Mouse (Mus musculus) left cerebral cortex, adult 18-20 months (tissue): Measurements from ENCODE around the gene Casp9. TPM values are rescaled to one million over a fixed set of nuclear protein-coding genes. Genes with fewer than 3 reads are reported as not detected.

Source experiments
- DNase-seq, 2 experiments: peaks; one replicate each; pipeline ENCODE4 v3.0.0; 2021 to 2022; ENCODE audit warnings: low spot score in 2 of 2, mixed read lengths in 1 of 2
- total RNA-seq, 2 experiments: library from RNA; stranded (reverse); gene quantifications; 2 replicates each; pipeline ENCODE4 v1.2.3; 2021

The Casp9 gene
- total RNA-seq, 2 experiments from 2014 or later = 26.4 to 28.5 TPM

DNA sequence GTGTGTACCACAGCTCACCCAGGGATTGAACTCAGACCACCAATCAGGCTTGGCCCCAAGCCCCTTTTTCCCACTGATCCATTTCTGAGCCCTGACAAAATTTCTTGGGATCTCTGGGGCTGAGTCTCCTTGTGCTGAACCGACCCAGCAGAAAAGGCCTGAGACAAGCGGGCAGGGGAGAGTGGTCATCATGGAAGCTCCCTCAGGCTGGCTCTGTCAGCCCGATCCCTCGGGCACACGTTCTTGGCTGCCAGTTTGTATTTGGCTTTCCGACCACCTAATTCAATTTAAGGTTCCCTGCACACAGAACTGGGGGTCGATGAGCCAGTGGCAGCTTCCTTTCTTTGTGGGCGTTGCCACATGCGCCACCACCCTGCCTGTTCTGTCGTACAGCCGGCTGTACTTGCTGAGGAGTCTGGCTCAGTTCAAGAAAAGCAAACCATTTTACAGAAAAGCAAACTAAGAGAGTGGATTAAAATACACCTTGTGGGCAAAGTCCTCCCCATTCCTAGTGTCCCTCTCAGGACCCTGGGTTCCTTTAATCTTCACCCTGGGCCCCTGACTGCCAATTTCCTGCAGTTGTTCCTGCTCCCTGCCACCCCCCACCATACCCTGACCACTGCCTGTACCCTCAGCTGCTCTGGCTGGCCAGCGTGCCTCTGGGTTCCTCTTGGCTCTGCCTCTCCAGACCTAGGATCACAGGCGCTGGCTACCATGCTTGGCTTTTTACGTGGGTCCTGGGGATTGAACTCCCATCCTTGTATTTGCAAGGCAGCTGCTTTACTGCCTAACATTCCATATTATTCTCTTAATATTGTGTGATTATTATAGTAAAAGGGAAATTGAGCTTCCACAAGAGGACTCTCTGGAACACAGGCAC lies 23.6 kb downstream of the Casp9 start:
- no peak for DNase-seq

DNA sequence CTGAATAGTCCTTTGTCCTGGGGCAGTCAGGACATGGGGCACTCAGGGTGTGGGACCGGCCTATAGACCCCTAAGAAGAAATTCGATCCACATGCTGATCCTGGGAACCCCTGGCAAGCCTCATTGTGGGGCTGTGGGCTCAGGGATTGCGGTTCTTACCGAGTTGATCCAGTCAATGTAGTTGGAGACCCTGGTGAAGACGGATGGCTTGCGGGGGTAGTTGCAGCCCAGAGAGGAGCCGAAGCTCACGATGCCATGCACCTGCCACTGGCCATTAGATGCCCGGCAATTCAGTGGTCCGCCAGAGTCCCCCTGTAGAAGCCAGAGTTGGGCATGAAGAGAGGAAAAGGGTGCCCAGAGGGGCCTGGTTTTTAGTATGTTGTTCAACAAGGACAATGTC lies 24.3 kb downstream of the Casp9 start:
- DNase-seq = no peak

DNA sequence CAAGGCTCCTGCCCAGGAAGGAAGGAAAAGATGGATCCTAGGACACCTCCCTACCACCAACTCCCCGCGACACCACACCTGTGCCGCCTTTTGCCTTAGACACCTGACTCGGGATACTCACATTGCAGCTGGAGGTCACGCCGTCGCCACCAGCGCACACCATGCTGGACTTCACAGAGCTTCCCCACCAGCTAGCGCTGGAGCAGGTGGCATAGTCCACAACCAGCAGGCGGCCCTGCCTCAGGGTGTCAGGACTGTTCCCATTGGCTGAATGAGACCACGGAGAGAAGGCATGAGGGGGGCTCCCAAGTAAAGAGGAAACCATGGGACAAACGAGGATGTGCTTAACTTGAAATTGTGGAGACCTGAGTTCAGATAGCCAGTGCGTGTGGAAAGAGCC lies 25.4 kb downstream of the Casp9 start:
- DNase-seq = no peak

DNA sequence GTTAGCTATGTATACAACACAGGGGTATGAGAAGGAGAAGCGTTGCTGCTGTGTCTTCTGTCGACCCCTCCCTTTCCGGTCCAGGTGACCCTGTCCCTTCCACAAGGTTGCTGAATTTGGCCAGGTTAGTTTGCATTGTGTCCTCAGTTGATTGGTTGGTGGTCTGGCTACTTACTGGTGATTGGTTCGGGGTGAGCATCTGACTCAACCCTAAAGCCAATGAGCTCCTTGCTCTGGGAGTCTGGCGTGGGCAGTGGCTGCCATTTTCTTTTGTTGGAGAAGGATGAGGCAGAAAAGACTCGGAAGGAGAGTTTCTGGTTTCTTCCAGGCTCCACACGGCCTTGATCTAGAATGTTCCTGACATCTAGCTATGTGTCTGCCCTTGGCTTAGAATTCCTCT lies 25.9 kb downstream of the Casp9 start:
- no peak for DNase-seq

DNA sequence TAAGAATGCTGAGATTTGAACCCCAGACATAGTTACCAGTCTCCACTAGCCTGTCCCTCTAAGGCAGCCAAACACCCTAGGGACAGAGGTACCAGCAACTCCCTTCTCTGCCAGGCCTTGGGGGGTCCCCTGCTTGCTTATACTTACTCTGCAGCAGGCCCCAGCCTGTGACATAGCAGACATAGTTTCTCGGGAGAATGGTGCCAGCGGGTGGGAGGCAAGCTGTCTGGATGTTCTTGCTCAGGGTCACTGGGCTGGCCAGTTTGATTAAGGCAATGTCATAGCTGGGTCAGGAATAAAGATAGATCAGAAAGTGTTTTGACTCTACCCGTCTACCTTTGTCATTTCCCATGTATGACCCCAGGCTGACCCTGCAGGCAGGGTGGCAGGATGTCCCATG lies 27.8 kb downstream of the Casp9 start:
- no peak for DNase-seq

DNA sequence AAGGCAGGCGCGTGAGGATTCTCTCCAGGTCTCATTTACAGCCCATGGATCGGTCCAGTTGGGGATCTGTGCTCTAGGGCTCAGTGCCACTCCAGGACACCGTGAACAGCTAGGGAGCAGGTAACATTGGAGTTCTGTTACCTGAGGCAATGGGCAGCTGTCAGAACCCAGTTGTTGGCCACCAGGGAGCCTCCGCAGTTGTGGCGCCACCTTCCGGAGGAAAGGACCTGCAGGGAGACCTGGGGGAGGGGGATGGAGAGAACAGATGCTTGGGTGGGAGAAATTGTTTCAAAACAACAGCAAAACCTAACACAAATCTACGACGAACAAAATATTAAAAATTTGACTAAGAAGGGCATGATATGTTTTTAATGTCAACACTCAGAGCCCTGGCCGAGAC lies 28.7 kb downstream of the Casp9 start:
- no peak for DNase-seq

DNA sequence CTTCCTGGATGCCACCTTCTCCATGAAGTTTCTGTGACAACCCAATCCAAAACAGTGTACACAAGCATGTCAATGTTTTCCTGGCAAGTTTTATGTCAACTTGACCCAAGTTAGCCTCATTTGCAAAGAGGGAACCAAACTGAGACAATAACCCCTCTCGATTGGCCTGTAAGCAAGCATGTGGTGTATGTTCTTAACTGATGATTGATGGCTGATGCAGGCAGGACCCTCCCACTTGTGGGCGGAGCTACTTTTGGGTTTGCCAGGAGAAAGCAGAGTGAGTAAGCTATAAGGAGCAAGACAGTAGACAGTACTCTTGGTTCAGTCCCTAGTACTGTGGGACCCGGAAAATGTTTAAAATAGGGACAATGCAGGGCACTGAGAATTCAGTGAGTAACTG lies 29.6 kb downstream of the Casp9 start:
- DNase-seq = no peak

DNA sequence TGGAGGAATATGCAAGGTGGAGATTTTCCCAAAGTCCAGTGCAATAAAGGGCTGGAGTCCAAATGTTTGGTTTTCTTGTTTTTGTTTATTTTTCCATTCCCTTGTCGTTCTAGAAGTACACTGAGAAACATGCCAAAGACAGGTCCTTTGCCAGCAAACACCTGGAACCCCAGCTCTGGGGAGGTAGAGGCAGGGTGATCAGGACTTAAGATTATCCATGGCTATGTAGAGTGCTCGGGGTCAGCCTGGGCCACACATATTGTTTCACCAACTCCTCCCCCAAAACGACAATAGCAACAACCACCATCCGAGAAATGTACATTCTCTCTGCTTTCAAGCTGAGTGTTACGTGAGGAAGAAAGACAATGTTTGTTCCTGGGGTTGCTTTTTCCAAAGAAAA lies 32.6 kb downstream of the Casp9 start, which contains the start of gene Cela2a:
Cela2a (minus strand) TSS at position 101 of the 400 bp plus-strand sequence.
- no peak for DNase-seq

DNA sequence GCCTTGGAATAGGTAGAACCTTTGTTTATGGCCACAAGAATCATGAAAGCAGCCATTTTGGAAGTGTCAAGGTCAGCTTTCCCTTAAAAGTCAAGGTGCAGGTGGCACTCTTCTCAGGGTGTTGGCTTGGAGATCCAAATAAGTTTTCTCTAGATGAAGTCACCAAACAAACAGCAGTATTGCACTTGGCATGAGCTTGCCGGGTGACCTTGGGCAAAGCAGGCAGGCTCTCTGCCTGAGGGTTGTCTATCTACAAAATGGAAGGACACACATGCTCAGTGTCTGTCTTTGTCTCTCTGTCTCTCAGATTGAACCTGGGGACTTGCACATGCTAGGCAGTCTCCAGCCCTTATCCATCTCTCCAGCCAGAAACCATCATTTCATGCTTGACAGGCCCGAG lies 34.0 kb downstream of the Casp9 start:
- no peak for DNase-seq

DNA sequence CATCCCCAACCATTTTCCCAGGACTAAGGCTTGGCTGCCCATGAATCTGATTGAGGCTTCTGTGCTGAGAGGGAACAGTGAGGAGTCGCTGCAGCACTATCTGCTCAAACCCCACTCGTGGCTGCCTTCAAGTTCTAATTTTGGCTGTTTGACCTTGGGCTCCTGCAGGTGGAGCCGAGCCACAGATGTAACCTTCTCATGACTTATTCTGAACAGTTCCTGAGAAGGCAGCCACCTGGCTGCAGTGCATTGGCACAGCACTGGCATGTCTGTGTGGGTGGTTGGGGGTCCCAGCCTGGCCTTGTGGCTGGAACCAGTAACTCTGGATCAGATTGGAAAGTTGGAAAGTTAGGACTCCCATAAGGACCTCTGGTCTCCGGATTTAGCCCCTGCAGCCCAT lies 34.8 kb downstream of the Casp9 start:
- DNase-seq = no peak

DNA sequence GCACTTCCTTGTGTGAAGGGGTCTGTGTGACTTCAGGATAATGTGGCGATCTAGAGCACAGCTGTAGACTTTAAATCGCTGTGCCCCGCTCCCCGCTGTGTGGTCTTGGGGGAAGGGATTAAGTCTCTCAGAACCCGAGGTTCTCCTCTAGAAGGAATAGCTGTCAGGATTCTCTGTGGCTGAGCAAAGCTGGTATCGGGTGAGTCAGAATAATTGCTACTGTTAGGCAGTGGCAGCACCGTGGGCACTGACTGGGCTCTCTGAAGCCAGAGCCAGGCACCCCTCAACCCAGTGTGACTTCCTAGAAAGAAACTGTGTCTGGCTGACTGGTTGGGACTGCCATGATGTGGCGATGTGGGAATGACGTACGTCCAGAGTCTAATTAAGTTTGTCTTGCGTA lies 37.0 kb downstream of the Casp9 start:
- no peak for DNase-seq

DNA sequence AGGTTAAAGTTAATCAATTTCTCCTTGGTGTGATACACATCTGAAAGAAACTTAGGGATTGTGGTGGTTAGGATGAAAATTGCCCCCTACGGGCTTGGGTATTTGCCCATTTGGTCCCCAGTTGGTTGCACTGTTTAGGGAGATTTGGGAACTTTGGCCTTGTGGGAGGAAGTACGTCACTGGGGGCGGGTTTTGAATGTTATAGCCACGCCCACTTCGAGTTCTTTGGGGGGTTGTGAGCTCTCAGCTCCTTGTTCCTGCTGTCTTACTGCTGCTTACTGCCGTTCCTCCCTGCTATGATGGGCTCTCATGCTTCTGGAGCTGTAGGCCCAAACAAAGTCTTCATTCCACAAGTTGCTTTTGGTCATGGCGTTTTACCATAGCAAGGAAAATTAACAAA lies 37.9 kb downstream of the Casp9 start:
- no peak for DNase-seq

DNA sequence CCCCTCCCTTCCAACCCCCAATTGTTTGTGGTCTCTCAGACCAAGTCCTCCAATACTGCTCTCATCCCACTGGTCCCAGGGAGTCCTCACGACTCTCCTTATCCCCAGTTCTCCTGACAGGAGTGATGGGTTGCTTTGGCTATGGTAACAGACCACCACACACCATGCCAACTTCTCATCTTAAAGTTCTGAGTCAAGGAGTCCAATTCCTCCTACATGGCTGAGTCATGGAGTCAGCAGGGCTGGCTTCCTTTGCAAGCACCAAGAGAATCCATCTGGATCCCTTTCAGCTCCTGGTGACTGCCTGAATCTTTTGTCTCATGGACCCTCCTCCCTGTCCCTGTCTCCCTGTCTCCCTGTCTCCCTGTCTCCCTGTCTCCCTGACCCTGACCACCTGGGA lies 40.5 kb downstream of the Casp9 start:
- DNase-seq = peak; percentile 35 to 36

DNA sequence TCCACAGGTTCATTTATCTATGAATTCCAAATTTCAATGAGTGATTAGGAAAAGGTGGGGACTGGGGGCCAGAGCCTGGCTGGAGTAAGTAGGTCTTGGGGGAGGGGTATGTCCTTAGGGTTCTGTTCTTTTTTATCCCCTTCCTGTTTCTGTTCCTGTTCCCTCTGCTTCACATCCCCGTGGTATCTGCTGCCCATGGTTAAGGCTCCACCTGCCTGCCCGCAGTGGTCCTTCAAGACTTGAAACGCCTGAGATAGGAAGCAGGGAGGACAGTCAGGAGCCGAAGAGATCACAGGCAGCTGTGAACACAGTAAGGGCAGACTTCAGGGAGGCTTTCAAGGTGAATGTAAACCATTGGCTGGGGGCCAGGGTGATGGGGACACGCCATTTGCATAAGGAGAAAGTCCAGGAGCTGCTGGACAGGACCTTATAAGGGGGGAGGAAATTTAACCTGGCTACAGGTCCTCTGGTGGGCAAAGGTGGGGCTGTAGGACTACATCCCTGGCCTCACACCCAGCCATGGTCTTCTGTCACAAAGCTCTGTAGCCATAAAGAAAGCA lies 41.2 kb downstream of the Casp9 start:
- DNase-seq = no peak

DNA sequence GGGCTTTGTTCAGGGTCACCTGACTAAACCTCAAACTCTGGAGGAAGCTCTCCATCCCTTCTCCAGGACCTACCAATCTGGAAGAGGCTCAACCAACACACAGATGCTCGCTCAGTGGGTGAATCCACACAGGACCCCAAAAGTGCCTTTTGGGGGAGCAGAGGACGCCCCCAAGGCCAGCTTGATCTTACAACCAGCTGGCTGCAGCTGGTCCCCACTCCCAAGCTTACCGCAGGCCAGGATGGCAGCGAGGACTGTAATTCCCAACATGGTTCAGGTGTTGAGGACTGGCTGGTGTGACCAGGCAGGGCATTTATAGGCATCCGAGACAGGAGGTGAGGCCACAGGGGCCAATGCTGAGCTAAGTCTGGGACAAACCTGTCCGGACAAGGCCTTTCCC lies 52.6 kb downstream of the Casp9 start, which contains the start of gene Ctrc:
Ctrc (minus strand) TSS at position 361 of the 400 bp plus-strand sequence.
- DNase-seq = no peak

DNA sequence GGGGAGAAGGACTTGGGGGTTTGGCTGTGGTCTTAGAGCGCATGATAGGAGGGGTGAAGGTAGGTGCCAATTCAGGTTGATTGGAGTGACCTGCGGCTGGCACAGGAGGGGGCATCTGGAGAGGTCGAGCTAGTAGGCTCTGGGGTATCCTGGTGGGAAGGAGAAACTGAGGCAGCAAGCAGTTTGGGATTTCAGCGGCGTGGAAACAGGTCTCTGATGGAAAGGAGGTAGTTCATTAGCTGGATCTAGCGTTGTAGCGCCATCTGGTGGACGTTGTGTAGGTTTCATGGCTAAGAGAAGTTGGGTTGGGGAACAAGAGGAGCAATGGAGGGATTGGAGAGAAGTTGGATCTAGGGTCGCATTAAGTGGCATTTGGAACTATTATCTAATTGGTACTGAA lies 60.0 kb downstream of the Casp9 start:
- DNase-seq = peak; percentile 74 to 76

DNA sequence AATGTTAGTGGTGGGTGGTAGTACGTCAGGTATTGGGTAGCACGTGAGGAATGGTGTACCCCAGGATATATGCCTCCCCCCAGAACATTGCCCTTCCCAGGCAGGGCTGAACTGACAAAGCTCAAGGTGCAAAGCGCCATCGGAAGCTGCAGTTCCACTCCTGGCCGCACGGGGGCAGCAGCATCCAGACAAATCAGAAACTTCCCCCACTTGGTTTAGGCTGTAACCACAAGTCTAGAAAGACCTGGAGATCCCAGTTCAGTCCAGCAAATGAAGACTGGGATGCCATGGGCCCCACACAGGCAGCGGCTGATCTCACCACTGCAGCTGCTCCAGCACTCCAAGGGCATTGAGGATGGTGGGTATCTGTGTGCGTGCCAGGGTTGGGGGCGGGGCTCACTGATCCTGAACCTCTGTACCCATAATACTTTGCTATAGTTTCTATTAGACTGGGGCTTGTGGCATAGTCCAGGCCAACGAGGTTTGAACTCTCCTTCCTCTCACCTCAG lies 64.1 kb downstream of the Casp9 start:
- DNase-seq = peak; percentile 87 to 89

DNA sequence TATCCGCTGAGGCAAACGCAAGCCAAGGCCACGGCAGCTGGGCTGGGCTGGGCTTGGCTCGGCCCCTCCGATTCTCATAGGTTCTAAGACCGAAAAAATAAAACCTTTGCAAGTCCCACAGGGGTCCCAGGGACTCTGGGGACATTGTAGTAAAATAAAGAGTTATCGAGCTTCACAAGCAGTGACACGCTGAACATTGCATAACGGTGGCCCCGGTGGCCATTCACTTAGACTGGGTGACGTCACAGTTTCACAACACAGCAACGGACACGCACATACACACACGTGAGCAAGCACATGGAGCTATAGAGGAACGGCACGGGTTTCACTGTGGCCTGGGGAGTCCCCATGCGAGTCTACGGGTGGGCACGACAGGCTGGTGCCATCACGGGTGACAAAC lies 65.1 kb downstream of the Casp9 start:
- peak in 1 of 2 experiments; percentile 31 for DNase-seq

DNA sequence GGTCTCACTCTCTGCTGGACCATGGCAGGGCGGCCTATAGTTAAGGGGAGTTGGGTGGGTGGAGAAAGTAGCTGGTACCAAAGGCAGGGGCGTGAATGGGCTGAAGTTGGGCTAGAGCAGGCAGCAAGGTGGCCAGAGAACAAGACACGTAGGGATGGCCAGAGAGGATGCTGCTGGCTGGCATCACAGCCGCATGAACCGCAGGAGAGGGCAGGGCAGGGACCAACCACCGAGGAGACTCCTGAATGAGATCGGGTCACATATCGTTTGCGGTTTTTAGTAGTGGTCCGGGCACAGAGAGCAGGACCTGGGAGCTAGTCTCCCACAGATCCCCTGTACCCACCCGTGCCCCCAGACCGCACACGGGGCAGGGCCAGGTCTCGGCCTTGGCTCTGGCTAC lies 65.9 kb downstream of the Casp9 start:
- no peak for DNase-seq

DNA sequence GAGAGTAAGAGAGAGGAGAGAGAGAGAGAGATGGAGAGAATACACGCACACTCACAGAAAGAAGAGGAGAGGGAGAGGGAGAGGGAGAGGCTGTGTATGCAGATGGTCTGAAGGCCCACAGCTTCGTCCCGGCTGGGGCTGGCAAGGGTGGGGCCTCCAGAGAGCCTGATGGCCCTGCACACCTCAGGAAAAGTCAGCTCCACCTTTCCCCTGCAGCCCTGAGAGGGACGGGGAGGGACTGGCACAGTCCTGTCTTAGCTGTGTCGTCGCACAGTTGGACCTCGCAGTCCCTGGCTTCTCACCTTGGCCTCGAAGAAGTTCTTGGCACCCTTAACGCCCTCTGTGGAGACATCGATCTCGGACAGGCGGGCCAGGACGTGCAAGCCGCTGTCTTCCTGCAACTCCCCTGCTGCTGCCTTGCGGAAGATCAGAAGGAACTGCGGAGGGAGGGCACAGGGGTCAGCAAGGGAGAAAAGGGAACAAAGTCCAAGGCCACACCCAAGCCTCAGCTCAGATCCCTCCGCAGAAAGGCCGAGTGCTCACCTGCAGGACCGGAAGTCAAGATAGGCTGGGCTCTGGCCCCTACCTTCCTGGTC lies 66.9 kb downstream of the Casp9 start:
- no peak for DNase-seq

DNA sequence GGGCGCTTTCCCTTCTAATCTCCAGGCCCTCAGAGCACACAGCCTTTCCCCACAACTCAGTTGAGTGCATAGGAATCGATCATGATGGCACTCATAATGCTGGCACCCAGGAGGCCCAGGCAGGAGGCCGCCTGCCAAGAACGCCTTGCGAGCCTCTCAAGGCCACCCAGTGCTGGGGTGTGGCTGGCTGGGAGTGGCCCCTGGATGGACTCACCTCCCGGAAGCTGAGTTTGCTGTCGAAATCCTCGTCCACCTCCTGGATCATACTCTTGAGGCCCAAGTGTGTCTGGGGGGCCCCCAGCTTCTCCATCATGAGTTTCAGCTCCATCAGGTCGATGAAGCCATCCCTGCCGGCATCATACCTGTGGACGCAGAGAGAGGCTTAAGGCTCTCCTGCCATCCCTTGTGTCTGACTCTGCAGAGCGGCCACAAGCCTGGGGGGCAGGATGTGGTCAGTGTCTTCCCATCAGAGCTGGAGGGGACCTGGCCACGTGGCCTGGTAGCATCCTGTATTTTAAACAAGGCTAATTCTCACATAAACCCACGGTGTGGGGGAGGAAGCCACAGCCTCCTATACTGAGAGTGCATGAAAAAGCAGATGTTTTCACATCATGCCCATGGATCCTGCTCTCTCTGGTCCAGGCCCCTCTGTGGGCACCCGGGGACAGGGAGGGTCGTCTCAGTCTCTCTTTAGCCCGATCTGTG lies 68.3 kb downstream of the Casp9 start:
- DNase-seq = no peak

DNA sequence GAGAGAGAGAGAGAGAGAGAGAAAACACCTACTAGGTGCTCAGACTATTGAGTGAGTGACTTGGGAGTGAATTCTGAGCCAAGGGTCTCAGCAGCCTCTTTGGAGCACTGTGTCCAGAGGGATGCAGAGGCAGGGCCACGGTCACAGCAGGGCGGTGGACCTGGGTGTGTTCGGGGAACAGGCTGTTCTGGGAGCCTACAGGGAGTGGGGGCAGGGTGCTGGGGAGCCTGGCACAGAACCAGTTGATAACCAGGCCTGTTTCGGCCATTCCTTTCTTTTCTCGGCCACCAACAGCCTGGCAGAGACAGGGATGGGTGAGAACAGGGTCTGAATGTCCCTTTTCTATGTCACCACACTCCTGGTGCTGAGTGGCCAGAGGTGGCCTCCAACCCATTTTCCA lies 69.5 kb downstream of the Casp9 start:
- DNase-seq = no peak
